Mouse (Mus musculus) CD4-positive naive resting alpha-beta T cell, adult 76 days (primary cell): Measurements from ENCODE around the gene Lonp2. TPM values are rescaled to one million over a fixed set of nuclear protein-coding genes. Genes with fewer than 3 reads are reported as not detected.

Experiments used
- total RNA-seq: library from RNA; stranded (reverse); gene quantifications from one replicate; pipeline ENCODE4 v1.2.4, GENCODE M21; 2023

The Lonp2 gene
- total RNA-seq, result 75.7 TPM

DNA sequence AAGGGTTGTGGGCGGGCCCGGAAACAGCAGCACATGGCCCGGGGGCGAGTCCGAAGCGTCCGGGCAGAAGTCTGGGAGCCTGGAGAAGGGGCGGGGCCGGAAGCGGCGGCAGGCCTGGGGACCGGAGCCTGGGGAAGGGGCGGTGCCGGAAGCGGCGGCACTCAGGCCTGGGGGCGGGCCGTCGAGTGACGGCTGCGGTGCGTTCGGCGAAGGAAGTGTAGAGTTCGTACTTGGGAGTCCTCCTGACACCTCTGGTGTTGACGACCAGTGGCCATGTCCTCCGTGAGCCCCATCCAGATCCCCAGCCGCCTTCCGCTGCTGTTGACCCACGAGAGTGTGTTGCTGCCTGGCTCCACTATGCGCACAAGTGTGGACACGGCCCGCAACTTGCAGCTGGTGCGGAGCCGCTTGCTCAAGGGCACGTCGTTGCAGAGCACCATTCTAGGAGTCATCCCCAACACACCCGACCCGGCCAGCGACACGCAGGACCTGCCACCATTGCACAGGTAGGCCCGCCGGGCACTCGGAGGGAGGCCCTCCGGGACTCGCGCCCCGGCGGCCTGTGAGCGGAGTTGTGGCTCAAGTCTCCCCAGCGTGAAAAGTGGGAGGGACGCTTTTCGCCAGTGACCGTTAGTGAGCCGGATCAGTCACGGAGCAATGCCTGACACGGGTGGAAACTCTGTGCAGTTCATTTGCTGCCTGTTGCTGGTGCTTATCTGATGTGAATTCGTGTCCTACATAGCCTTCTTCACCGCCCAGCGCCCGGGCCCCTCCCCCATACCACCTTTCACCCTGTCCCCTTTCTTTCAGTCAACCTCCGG is at the start of gene Lonp2:
Gene Lonp2 (plus strand): TSS at position 133 of the 821 bp plus-strand sequence.

DNA sequence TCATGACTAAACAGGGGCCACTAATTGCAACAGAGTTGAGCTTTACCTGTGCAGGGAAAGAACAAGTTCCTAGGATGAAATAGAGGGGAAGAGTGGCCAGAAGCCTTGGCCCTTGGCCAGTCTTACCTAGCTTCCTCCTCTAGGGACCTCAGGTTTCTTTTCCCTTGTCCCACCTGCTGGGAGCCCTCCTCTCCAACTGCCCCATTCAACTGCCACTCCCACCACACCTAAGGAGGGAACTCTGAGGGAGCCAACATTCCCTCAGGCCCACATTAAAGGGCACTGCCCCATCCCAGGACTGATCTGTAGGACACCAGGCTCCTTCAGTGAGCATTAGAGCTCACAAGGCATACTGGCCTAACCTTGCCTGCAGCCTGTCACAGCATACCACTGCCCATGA is 43.4 kb upstream of the Lonp2 start, which contains the start of gene Abcc12:
Gene Abcc12 (minus strand): TSS at position 229 of the 400 bp plus-strand sequence.

DNA sequence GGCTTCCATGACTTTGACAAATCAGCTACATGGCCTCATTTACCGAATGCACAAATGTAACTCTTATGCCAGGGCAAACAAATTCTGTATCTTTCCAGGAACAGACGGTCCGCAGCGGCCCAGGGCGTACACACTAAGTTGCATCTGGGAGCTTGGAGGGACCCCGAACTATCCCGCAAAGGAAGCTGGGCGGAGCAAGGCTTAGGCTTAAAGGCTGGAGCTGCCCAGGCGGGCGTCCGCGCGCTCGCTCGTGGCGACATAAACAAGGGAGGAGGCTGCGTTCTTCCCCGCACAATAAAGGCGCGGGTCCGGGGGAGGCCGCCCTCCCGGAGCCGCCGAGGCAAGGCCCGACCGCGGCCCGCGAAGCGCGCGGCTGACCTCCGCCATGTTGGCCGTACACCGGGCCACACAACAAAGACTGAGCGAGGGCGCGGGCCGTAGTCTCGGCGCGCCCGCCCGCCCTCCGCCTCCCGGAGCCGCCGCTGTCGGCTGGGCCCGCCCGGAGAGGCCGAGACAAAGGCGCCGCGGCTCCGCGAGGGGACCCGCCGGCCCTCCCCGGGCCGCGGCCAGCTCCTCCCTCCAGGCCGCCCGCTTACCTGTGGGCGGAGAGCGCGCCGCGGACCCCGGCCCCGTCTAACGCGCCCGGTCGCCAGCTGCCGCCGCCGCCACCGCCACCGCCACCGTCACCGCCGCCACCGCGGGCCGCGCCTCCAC is 121.5 kb downstream of the Lonp2 start, which contains the start of the genes Gm10638 and Siah1a:
Gene Gm10638 (plus strand): TSS at position 479 of the 714 bp plus-strand sequence.
Gene Siah1a (minus strand): TSS at position 714 of the 714 bp plus-strand sequence.

Other genes starting within 250 kb of the Lonp2 start
- not detected for gene Abcc12, start 43.4 kb upstream of the Lonp2 start, total RNA-seq
- gene Gm10638, start 121.7 kb downstream of the Lonp2 start, total RNA-seq, result 1.5 TPM
- 51.1 TPM for gene Siah1a, start 121.9 kb downstream of the Lonp2 start, total RNA-seq